Mouse (Mus musculus): Measurements from ENCODE around the gene Sept1. TPM values are rescaled to one million over a fixed set of nuclear protein-coding genes. Genes with fewer than 3 reads are reported as not detected.

Sept1 gene
- total and polyA plus RNA-seq, 3 experiments: 30.6 to 116 TPM; not detected in 1

- H3K27me3 ChIP-seq (ENCODE audit: control insufficient read depth in 1 of 2, insufficient read depth in 2 of 2, low read length in 2 of 2): no peaks in the 10 kb centered on the region
- H3K9ac ChIP-seq (ENCODE audit: control insufficient read depth, low read depth, low read length, poor library complexity, severe bottlenecking): no peak overlapping the region
- TF ChIP-seq SIN3A (IDR thresholded peaks at IDR 0.05; ENCODE audit: low read length): 0 out of 2 replicates have a peak, but pooled peaks have one; percentile 9
- TF ChIP-seq ZMIZ1 (IDR thresholded peaks at IDR 0.05; ENCODE audit: low read depth, low read length): 0 out of 2 replicates have a peak, but pooled peaks have one; percentile 21
- TF ChIP-seq MAZ (IDR thresholded peaks at IDR 0.05; ENCODE audit: low read depth, low read length): no peak
- TF ChIP-seq GATA1 (IDR thresholded peaks at IDR 0.05; ENCODE audit: low read depth, low read length): no peak
- no peak for TF ChIP-seq ELF1 (IDR thresholded peaks at IDR 0.05; ENCODE audit: low read depth, low read length)
- peak; percentile 75 for TF ChIP-seq ZNF384 (IDR thresholded peaks at IDR 0.05; ENCODE audit: low read depth, low read length)
- no peak overlapping the region for H3K27ac ChIP-seq (ENCODE audit: control insufficient read depth, low read depth, low read length)
- no peak overlapping the region for H3K4me3 ChIP-seq (ENCODE audit: control insufficient read depth in 1 of 2, insufficient read depth in 1 of 2, low read depth in 2 of 2, low read length in 2 of 2)
- peaks cover 3 to 15% of the 10 kb centered on the region in 2 experiments; a peak in 3 of 4 replicates for H3K4me1 ChIP-seq (ENCODE audit: control insufficient read depth in 1 of 2, insufficient read depth in 2 of 2, low read length in 2 of 2)
- no peak for DNase-seq (ENCODE audit: low read depth, low spot score)
- no peaks in the 10 kb centered on the region for H3K9me3 ChIP-seq (replicated peaks; ENCODE audit: insufficient read depth, low read length)
- peaks cover 23% of the 10 kb centered on the region for H3K79me2 ChIP-seq (ENCODE audit: control insufficient read depth, insufficient read depth, low read length, poor library complexity)
- H3K36me3 ChIP-seq (ENCODE audit: control insufficient read depth in 1 of 2, insufficient read depth in 2 of 2, low read length in 2 of 2): peaks cover 0 to 24% of the 10 kb centered on the region in 2 experiments; a peak in 3 of 4 replicates
These were observed 37.7 kb upstream of the Sept1 start for GRCm38 (mm10) chr7:127270666-127271065.

GRCm38 (mm10) chr7:127270256-127270655 is 37.3 kb upstream of the Sept1 start:
- Histone ChIP-seq H3K4me1 (ENCODE audit: control insufficient read depth in 1 of 2, insufficient read depth in 2 of 2, low read length in 2 of 2) (peaks cover 3 to 15% of the 10 kb centered on the region in 2 experiments; a peak in 3 of 4 replicates), H3K36me3 (ENCODE audit: control insufficient read depth in 1 of 2, insufficient read depth in 2 of 2, low read length in 2 of 2) (peaks cover 0 to 24% of the 10 kb centered on the region in 2 experiments; a peak in 3 of 4 replicates)

GRCm38 (mm10) chr7:127263526-127263925 is 30.6 kb upstream of the Sept1 start:
- Histone ChIP-seq H3K27ac (ENCODE audit: control insufficient read depth, low read depth, low read length) (no peak overlapping the region), H3K9ac (ENCODE audit: control insufficient read depth, low read depth, low read length, poor library complexity, severe bottlenecking) (no peak overlapping the region), H3K79me2 (ENCODE audit: control insufficient read depth, insufficient read depth, low read length, poor library complexity) (peaks cover 11% of the 10 kb centered on the region), H3K36me3 (ENCODE audit: control insufficient read depth in 1 of 2, insufficient read depth in 2 of 2, low read length in 2 of 2) (peaks cover 0 to 26% of the 10 kb centered on the region in 2 experiments; a peak in 2 of 4 replicates), H3K27me3 (ENCODE audit: control insufficient read depth in 1 of 2, insufficient read depth in 2 of 2, low read length in 2 of 2) (no peaks in the 10 kb centered on the region), H3K4me1 (ENCODE audit: control insufficient read depth in 1 of 2, insufficient read depth in 2 of 2, low read length in 2 of 2) (peaks cover 14 to 26% of the 10 kb centered on the region in 2 experiments), H3K4me3 (ENCODE audit: control insufficient read depth in 1 of 2, insufficient read depth in 1 of 2, low read depth in 2 of 2, low read length in 2 of 2) (no peak overlapping the region), H3K9me3 (replicated peaks; ENCODE audit: insufficient read depth, low read length) (no peaks in the 10 kb centered on the region)
- DNase-seq (ENCODE audit: low read depth, low spot score): no peak
- TF ChIP-seq ZNF384 (IDR thresholded peaks at IDR 0.05; ENCODE audit: low read depth, low read length): peak; percentile 63
- no peak for TF ChIP-seq ELF1 (IDR thresholded peaks at IDR 0.05; ENCODE audit: low read depth, low read length)

More at GRCm38 (mm10) chr7:127270256-127270655, 37.3 kb upstream of the Sept1 start:
- DNase-seq (ENCODE audit: low read depth, low spot score): peak; percentile 51
- no peak overlapping the region for H3K9ac ChIP-seq (ENCODE audit: control insufficient read depth, low read depth, low read length, poor library complexity, severe bottlenecking)
- TF ChIP-seq SIN3A (IDR thresholded peaks at IDR 0.05; ENCODE audit: low read length) (0 out of 2 replicates have a peak, but pooled peaks have one; percentile 22), CHD1 (IDR thresholded peaks at IDR 0.05; ENCODE audit: low read depth, low read length) (no peak), POLR2A (IDR thresholded peaks at IDR 0.05; ENCODE audit: control insufficient read depth in 1 of 2, insufficient read depth in 1 of 2, low read depth in 1 of 2, low read length in 2 of 2, poor library complexity in 1 of 2) (peak in 1 of 2 experiments; percentile 35; a peak in 1 of 4 replicates)
- H3K9me3 ChIP-seq (replicated peaks; ENCODE audit: insufficient read depth, low read length): no peaks in the 10 kb centered on the region
- H3K79me2 ChIP-seq (ENCODE audit: control insufficient read depth, insufficient read depth, low read length, poor library complexity): peaks cover 23% of the 10 kb centered on the region
- H3K4me3 ChIP-seq (ENCODE audit: control insufficient read depth in 1 of 2, insufficient read depth in 1 of 2, low read depth in 2 of 2, low read length in 2 of 2): no peak overlapping the region
- no peak overlapping the region for H3K27ac ChIP-seq (ENCODE audit: control insufficient read depth, low read depth, low read length)
- H3K27me3 ChIP-seq (ENCODE audit: control insufficient read depth in 1 of 2, insufficient read depth in 2 of 2, low read length in 2 of 2): no peaks in the 10 kb centered on the region

Measured in MEL (cell line).